Mouse (Mus musculus): ENCODE results near the gene Ehd2.

DNA sequence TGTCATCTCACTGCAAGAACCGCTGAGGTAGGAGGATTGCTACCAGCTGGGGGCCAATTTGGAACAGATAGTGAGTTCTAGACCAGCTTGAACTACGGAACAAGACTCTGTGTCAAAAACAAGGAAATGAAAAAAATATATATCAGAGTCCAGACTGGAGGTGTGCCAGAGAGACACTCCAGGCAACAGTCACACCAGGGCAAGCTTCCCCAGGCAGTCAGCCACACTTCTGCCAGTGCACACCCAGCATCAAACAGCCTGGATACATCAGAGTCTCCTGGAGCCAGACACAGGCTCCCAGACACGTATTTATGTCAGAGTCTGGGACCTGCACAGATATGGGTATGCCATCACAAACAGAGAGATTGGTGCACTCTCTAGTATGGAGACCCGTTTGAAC, 6.1 kb downstream of the Ehd2 start:
- TF ChIP-seq TAL1 (conservative IDR thresholded peaks at IDR 0.05; ENCODE audit: low read depth, low read length) = no peak
- no peak for TF ChIP-seq CTCF (IDR thresholded peaks at IDR 0.05; ENCODE audit: low read depth, low read length)
- TF ChIP-seq GATA1 (IDR thresholded peaks at IDR 0.05; ENCODE audit: borderline replicate concordance, low read length) = no peak
